Mouse (Mus musculus): ENCODE measurements at regions not wholly inside any gene's neighbourhood (a gene's known extent, or its start where the extent isn't known, plus 50 kb on each side); places are given as distances from the start of the nearest gene placed in this dataset.

- Histone ChIP-seq H3K9me3 (replicated peaks) (no peaks in the 10 kb centered on the region), H3K27me3 (ENCODE audit: low read depth, poor library complexity, severe bottlenecking) (no peaks in the 10 kb centered on the region), H3K4me3 (no peak overlapping the region), H3K36me3 (no peaks in the 10 kb centered on the region), H3K27ac (replicated peaks) (no peak overlapping the region), H3K4me1 (peaks cover 9% of the 10 kb centered on the region)
- no peak for DNase-seq (ENCODE audit: low spot score)
- 95% methylated on average over 5 of the region's 5 CpGs for WGBS
These were observed 142.1 kb downstream of the Pik3r1 start for GRCm38 (mm10) chr13:101625922-101626321.

GRCm38 (mm10) chr13:101624179-101624581 lies 143.8 kb downstream of the Pik3r1 start:
- WGBS = 29% methylated on average over 5 of the region's 5 CpGs
- DNase-seq (ENCODE audit: low spot score) = no peak
- Histone ChIP-seq H3K4me1 (peaks cover 9% of the 10 kb centered on the region), H3K27me3 (ENCODE audit: low read depth, poor library complexity, severe bottlenecking) (no peaks in the 10 kb centered on the region), H3K9me3 (replicated peaks) (no peaks in the 10 kb centered on the region), H3K4me3 (no peak overlapping the region), H3K27ac (replicated peaks) (no peak overlapping the region), H3K36me3 (no peaks in the 10 kb centered on the region)

GRCm38 (mm10) chr13:101622649-101623048 lies 145.4 kb downstream of the Pik3r1 start:
- DNase-seq (ENCODE audit: low spot score) = no peak
- H3K36me3 ChIP-seq = no peaks in the 10 kb centered on the region
- H3K4me3 ChIP-seq = no peak overlapping the region
- H3K9me3 ChIP-seq (replicated peaks) = no peaks in the 10 kb centered on the region
- no peaks in the 10 kb centered on the region for H3K27me3 ChIP-seq (ENCODE audit: low read depth, poor library complexity, severe bottlenecking)
- WGBS = 97% methylated on average over 2 of the region's 2 CpGs
- no peak overlapping the region for H3K27ac ChIP-seq (replicated peaks)
- peaks cover 9% of the 10 kb centered on the region for H3K4me1 ChIP-seq

- 88% methylated on average over 3 of the region's 3 CpGs for WGBS
- H3K36me3 ChIP-seq = no peaks in the 10 kb centered on the region
- no peaks in the 10 kb centered on the region for H3K27me3 ChIP-seq (ENCODE audit: low read depth, poor library complexity, severe bottlenecking)
- H3K9me3 ChIP-seq (replicated peaks) = no peaks in the 10 kb centered on the region
- no peak overlapping the region for H3K4me3 ChIP-seq
- H3K27ac ChIP-seq (replicated peaks) = no peak overlapping the region
- H3K4me1 ChIP-seq = peaks cover 9% of the 10 kb centered on the region
- DNase-seq (ENCODE audit: low spot score) = no peak
These were observed 147.4 kb downstream of the Pik3r1 start for GRCm38 (mm10) chr13:101620660-101621059.

- H3K4me3 ChIP-seq = no peak overlapping the region
- no peaks in the 10 kb centered on the region for H3K9me3 ChIP-seq (replicated peaks)
- no peak overlapping the region for H3K27ac ChIP-seq (replicated peaks)
- H3K36me3 ChIP-seq = no peaks in the 10 kb centered on the region
- 86% methylated on average over 1 of the region's 1 CpGs for WGBS
- DNase-seq (ENCODE audit: low spot score) = no peak
- no peaks in the 10 kb centered on the region for H3K27me3 ChIP-seq (ENCODE audit: low read depth, poor library complexity, severe bottlenecking)
- peaks cover under 1% of the 10 kb centered on the region for H3K4me1 ChIP-seq
These were observed 148.9 kb downstream of the Pik3r1 start for GRCm38 (mm10) chr13:101619154-101619553.

- 72% methylated on average over 2 of the region's 2 CpGs for WGBS
- H3K4me3 ChIP-seq = no peak overlapping the region
- H3K27me3 ChIP-seq (ENCODE audit: low read depth, poor library complexity, severe bottlenecking) = no peaks in the 10 kb centered on the region
- no peaks in the 10 kb centered on the region for H3K9me3 ChIP-seq (replicated peaks)
- no peak for DNase-seq (ENCODE audit: low spot score)
- H3K27ac ChIP-seq (replicated peaks) = no peak overlapping the region
- H3K36me3 ChIP-seq = no peaks in the 10 kb centered on the region
- no peaks in the 10 kb centered on the region for H3K4me1 ChIP-seq
These were observed 155.2 kb downstream of the Pik3r1 start for GRCm38 (mm10) chr13:101612786-101613185.

- H3K36me3 ChIP-seq = no peaks in the 10 kb centered on the region
- H3K4me1 ChIP-seq = no peaks in the 10 kb centered on the region
- H3K27ac ChIP-seq (replicated peaks) = no peak overlapping the region
- no peak overlapping the region for H3K4me3 ChIP-seq
- DNase-seq (ENCODE audit: low spot score) = no peak
- WGBS = 91% methylated on average over 6 of the region's 6 CpGs
- H3K27me3 ChIP-seq (ENCODE audit: low read depth, poor library complexity, severe bottlenecking) = no peaks in the 10 kb centered on the region
- no peaks in the 10 kb centered on the region for H3K9me3 ChIP-seq (replicated peaks)
These were observed 156.3 kb downstream of the Pik3r1 start for GRCm38 (mm10) chr13:101611725-101612124.

- no peaks in the 10 kb centered on the region for H3K9me3 ChIP-seq (replicated peaks)
- no peak overlapping the region for H3K4me3 ChIP-seq
- no peaks in the 10 kb centered on the region for H3K27me3 ChIP-seq (ENCODE audit: low read depth, poor library complexity, severe bottlenecking)
- 94% methylated on average over 1 of the region's 1 CpGs for WGBS
- DNase-seq (ENCODE audit: low spot score) = no peak
- H3K27ac ChIP-seq (replicated peaks) = no peak overlapping the region
- H3K4me1 ChIP-seq = no peaks in the 10 kb centered on the region
- no peaks in the 10 kb centered on the region for H3K36me3 ChIP-seq
These were observed 161.8 kb downstream of the Pik3r1 start for GRCm38 (mm10) chr13:101606184-101606730.

GRCm38 (mm10) chr13:101605685-101606084 lies 162.3 kb downstream of the Pik3r1 start:
- DNase-seq (ENCODE audit: low spot score) = no peak
- H3K9me3 ChIP-seq (replicated peaks) = no peaks in the 10 kb centered on the region
- no peaks in the 10 kb centered on the region for H3K27me3 ChIP-seq (ENCODE audit: low read depth, poor library complexity, severe bottlenecking)
- no peaks in the 10 kb centered on the region for H3K4me1 ChIP-seq
- WGBS = 86% methylated on average over 4 of the region's 4 CpGs
- no peak overlapping the region for H3K27ac ChIP-seq (replicated peaks)
- no peaks in the 10 kb centered on the region for H3K36me3 ChIP-seq
- no peak overlapping the region for H3K4me3 ChIP-seq

GRCm38 (mm10) chr13:101605051-101605450 lies 163.0 kb downstream of the Pik3r1 start:
- Histone ChIP-seq H3K4me1 (no peaks in the 10 kb centered on the region), H3K36me3 (no peaks in the 10 kb centered on the region), H3K27ac (replicated peaks) (no peak overlapping the region), H3K4me3 (no peak overlapping the region), H3K9me3 (replicated peaks) (no peaks in the 10 kb centered on the region), H3K27me3 (ENCODE audit: low read depth, poor library complexity, severe bottlenecking) (no peaks in the 10 kb centered on the region)
- WGBS = 84% methylated on average over 4 of the region's 4 CpGs
- no peak for DNase-seq (ENCODE audit: low spot score)

- no peaks in the 10 kb centered on the region for H3K4me1 ChIP-seq
- no peak overlapping the region for H3K4me3 ChIP-seq
- WGBS = 85% methylated on average over 7 of the region's 7 CpGs
These were observed 169.9 kb downstream of the Pik3r1 start for GRCm38 (mm10) chr13:101598126-101598485.

GRCm38 (mm10) chr13:101597243-101598125 lies 170.5 kb downstream of the Pik3r1 start:
- no peak for DNase-seq (ENCODE audit: low spot score)
- no peaks in the 10 kb centered on the region for H3K4me1 ChIP-seq
- H3K9me3 ChIP-seq (replicated peaks) = no peaks in the 10 kb centered on the region
- WGBS = 83% methylated on average over 14 of the region's 14 CpGs
- no peak overlapping the region for H3K27ac ChIP-seq (replicated peaks)
- H3K36me3 ChIP-seq = no peaks in the 10 kb centered on the region
- H3K27me3 ChIP-seq (ENCODE audit: low read depth, poor library complexity, severe bottlenecking) = no peaks in the 10 kb centered on the region
- H3K4me3 ChIP-seq = no peak overlapping the region

More at GRCm38 (mm10) chr13:101598126-101598485, 169.9 kb downstream of the Pik3r1 start:
- Histone ChIP-seq H3K9me3 (replicated peaks) (no peaks in the 10 kb centered on the region), H3K27ac (replicated peaks) (no peak overlapping the region), H3K27me3 (ENCODE audit: low read depth, poor library complexity, severe bottlenecking) (no peaks in the 10 kb centered on the region), H3K36me3 (no peaks in the 10 kb centered on the region)
- no peak for DNase-seq (ENCODE audit: low spot score)

- Histone ChIP-seq H3K9me3 (replicated peaks) (no peaks in the 10 kb centered on the region), H3K27ac (replicated peaks) (no peak overlapping the region), H3K27me3 (ENCODE audit: low read depth, poor library complexity, severe bottlenecking) (no peaks in the 10 kb centered on the region), H3K36me3 (no peaks in the 10 kb centered on the region), H3K4me1 (no peaks in the 10 kb centered on the region), H3K4me3 (no peak overlapping the region)
- no peak for DNase-seq (ENCODE audit: low spot score)
- 94% methylated on average over 11 of the region's 11 CpGs for WGBS
These were observed 173.4 kb downstream of the Pik3r1 start for GRCm38 (mm10) chr13:101594511-101595175.

Data from midbrain, embryonic 10.5 days (tissue).